Mouse (Mus musculus): ENCODE results near the gene Atp23. TPM values are rescaled to one million over a fixed set of nuclear protein-coding genes. Genes with fewer than 3 reads are reported as not detected.

Gene Atp23
- total RNA-seq, 2 experiments from 2014 or later: 1.6 to 2.2 TPM

GRCm38 (mm10) chr10:126928819-126929206 lies 27.7 kb upstream of the Atp23 start:
- intact Hi-C loops (cut with DNase I): loop anchor here (2.0 kb wide), 2 partner anchors 50 to 58 kb away; partner anchors contain the start of gene Ctdsp2
- Histone ChIP-seq H3K27ac (peak overlapping the region; percentile 100), H3K4me3 (peak overlapping the region; percentile 89)
- no peak for TF ChIP-seq CTCF (IDR thresholded peaks at IDR 0.05)
- DNase-seq: peak; percentile 79

- TF ChIP-seq CTCF (IDR thresholded peaks at IDR 0.05): peak; percentile 75
- peak overlapping the region; percentile 100 for H3K27ac ChIP-seq
- DNase-seq: peak; percentile 94
- intact Hi-C loops (cut with DNase I): loop anchor here (2.0 kb wide), 2 partner anchors 51 to 59 kb away; partner anchors contain the start of gene Ctdsp2
- peak overlapping the region; percentile 89 for H3K4me3 ChIP-seq
Measured at GRCm38 (mm10) chr10:126928011-126928818, 27.1 kb upstream of the Atp23 start.

GRCm38 (mm10) chr10:126927101-126927961 lies 26.2 kb upstream of the Atp23 start:
- Histone ChIP-seq H3K27ac (peak overlapping the region; percentile 100), H3K4me3 (peak overlapping the region; percentile 89)
- no peak for TF ChIP-seq CTCF (IDR thresholded peaks at IDR 0.05)
- DNase-seq: peak; percentile 65
- intact Hi-C loops (cut with DNase I): no loop called here

GRCm38 (mm10) chr10:126925391-126925790 lies 24.2 kb upstream of the Atp23 start:
- Histone ChIP-seq H3K27ac (peak overlapping the region; percentile 100), H3K4me3 (no peak overlapping the region)
- intact Hi-C loops (cut with DNase I): no loop called here
- TF ChIP-seq CTCF (IDR thresholded peaks at IDR 0.05): no peak
- peak; percentile 40 for DNase-seq

- DNase-seq: peak; percentile 74
- H3K27ac ChIP-seq: peak overlapping the region; percentile 79
- intact Hi-C loops (cut with DNase I): no loop called here
- no peak for TF ChIP-seq CTCF (IDR thresholded peaks at IDR 0.05)
- no peak overlapping the region for H3K4me3 ChIP-seq
Measured at GRCm38 (mm10) chr10:126924087-126924486, 22.9 kb upstream of the Atp23 start.

- Histone ChIP-seq H3K27ac (no peak overlapping the region), H3K4me3 (no peak overlapping the region)
- intact Hi-C loops (cut with DNase I): no loop called here
- peak; percentile 47; the same call in 1 of the 2 replicates for TF ChIP-seq CTCF (IDR thresholded peaks at IDR 0.05)
- DNase-seq: no peak
Measured at GRCm38 (mm10) chr10:126920220-126920619, 19.1 kb upstream of the Atp23 start.

- peak overlapping the region; percentile 35; the same call in 1 of the 2 replicates for H3K27ac ChIP-seq
- no peak; the same call in 1 of the 2 replicates for TF ChIP-seq CTCF (IDR thresholded peaks at IDR 0.05)
- peak; percentile 92 for DNase-seq
- no peak overlapping the region for H3K4me3 ChIP-seq
- intact Hi-C loops (cut with DNase I): loop anchor here (1.0 kb wide), 2 partner anchors 71 to 111 kb away; partner anchors contain the start of gene Tsfm
Measured at GRCm38 (mm10) chr10:126919067-126919466, 17.9 kb upstream of the Atp23 start.

GRCm38 (mm10) chr10:126914288-126914687 lies 13.1 kb upstream of the Atp23 start:
- intact Hi-C loops (cut with DNase I): no loop called here
- Histone ChIP-seq H3K4me3 (no peak overlapping the region), H3K27ac (no peak overlapping the region)
- DNase-seq: no peak
- no peak for TF ChIP-seq CTCF (IDR thresholded peaks at IDR 0.05)

GRCm38 (mm10) chr10:126911479-126911878 lies 10.3 kb upstream of the Atp23 start:
- no peak overlapping the region for H3K4me3 ChIP-seq
- TF ChIP-seq CTCF (IDR thresholded peaks at IDR 0.05): no peak
- intact Hi-C loops (cut with DNase I): no loop called here
- no peak for DNase-seq
- no peak overlapping the region for H3K27ac ChIP-seq

GRCm38 (mm10) chr10:126906811-126907210 lies 5.7 kb upstream of the Atp23 start:
- DNase-seq: no peak
- intact Hi-C loops (cut with DNase I): no loop called here

GRCm38 (mm10) chr10:126905650-126906075 lies 4.5 kb upstream of the Atp23 start:
- Histone ChIP-seq H3K27ac (peak overlapping the region; percentile 90), H3K4me3 (peak overlapping the region; percentile 70)
- peak; percentile 9; the same call in 1 of the 2 replicates for TF ChIP-seq CTCF (IDR thresholded peaks at IDR 0.05)
- intact Hi-C loops (cut with DNase I): no loop called here
- peak; percentile 96 for DNase-seq

More at GRCm38 (mm10) chr10:126906811-126907210, 5.7 kb upstream of the Atp23 start:
- no peak overlapping the region for H3K4me3 ChIP-seq
- H3K27ac ChIP-seq: no peak overlapping the region
- TF ChIP-seq CTCF (IDR thresholded peaks at IDR 0.05): no peak

GRCm38 (mm10) chr10:126905086-126905485 lies 3.9 kb upstream of the Atp23 start:
- no peak for DNase-seq
- TF ChIP-seq CTCF (IDR thresholded peaks at IDR 0.05): peak; percentile 50
- peak overlapping the region; percentile 70 for H3K4me3 ChIP-seq
- peak overlapping the region; percentile 90 for H3K27ac ChIP-seq
- intact Hi-C loops (cut with DNase I): no loop called here

Measured in gastrocnemius, adult 2 months (tissue).